Mouse (Mus musculus): ENCODE results near the gene Pofut1. TPM values are rescaled to one million over a fixed set of nuclear protein-coding genes. Genes with fewer than 3 reads are reported as not detected.

The Pofut1 gene
- polyA plus RNA-seq, 1 experiment from 2014 or later = 6.2 TPM

DNA sequence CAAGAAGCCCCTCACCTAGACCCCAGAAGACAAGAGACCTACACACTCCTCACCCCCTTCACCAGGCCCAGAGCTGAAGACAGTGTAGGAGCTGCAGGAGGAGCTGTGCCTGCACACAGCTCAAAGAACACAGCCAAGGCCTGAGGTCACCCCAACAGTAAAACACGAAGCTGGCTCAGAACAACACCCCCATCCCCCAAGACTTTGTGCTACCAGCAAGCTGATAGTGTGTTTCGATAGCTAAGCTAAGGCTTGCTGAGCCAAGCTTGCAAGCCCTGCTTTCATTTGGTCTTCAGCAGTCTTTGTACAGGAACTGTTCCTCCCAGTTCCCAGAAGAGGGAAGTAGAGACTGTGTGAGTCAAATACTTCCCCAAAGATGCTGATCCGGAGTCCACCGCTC, 57.5 kb downstream of the Pofut1 start:
- no peak overlapping the region for H3K9ac ChIP-seq
- no peaks in the 10 kb centered on the region for H3K36me3 ChIP-seq (replicated peaks)
- no peaks in the 10 kb centered on the region for H3K9me3 ChIP-seq
- no peak overlapping the region for H3K4me3 ChIP-seq
- H3K27ac ChIP-seq = no peak overlapping the region
- no peak for ATAC-seq (replicated peaks)
- 84% methylated on average over 4 of the region's 4 CpGs for WGBS
- H3K27me3 ChIP-seq (replicated peaks) = no peaks in the 10 kb centered on the region
- 0 out of 2 replicates have a peak, but pooled peaks cover 6% of the 10 kb centered on the region for H3K4me1 ChIP-seq
- H3K4me2 ChIP-seq = no peak overlapping the region

DNA sequence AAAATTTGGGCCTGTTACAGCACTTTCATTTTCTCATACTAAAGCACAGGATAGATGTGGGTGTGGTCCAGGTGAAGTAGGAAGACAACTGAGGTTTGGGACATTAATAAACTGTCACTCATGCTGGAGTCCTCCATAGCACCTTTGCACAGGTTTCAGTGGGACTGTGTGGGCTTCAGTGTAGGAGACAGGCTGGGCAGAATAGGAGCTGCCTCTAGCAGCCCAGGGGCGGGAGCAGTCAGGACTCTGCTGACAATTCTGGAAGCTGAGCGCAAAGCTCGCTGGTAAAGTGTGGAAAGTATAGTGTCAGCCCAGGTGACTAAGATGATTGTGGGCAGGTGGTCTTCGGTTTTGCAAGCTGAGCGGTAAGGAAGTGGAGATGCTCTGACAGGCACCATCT, 59.8 kb downstream of the Pofut1 start:
- Histone ChIP-seq H3K4me2 (no peak overlapping the region), H3K9me3 (no peaks in the 10 kb centered on the region), H3K4me3 (no peak overlapping the region), H3K27ac (no peak overlapping the region), H3K27me3 (replicated peaks) (no peaks in the 10 kb centered on the region), H3K36me3 (replicated peaks) (no peaks in the 10 kb centered on the region), H3K9ac (no peak overlapping the region), H3K4me1 (no peaks in the 10 kb centered on the region)
- no peak for ATAC-seq (replicated peaks)
- 95% methylated on average over 5 of the region's 5 CpGs for WGBS

DNA sequence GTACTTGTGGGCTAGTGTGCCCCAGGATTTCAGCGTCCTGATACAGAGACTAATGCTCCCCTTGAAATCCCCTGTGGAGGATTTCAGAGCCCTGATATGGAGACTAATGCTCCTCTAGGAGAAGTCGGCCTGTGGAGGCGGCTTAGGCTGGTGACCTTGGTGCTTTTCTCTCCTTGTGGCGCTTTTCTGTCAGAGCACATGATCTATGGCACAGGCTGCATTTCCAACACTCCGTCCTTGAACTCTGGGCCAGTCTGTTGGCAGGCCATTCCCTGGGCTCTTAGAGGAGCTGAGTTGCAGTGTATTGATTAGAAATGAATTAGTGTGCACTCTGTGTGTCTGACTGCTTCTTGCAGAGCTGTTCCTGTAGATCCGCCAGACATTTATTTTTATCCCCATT, 63.9 kb downstream of the Pofut1 start:
- Histone ChIP-seq H3K9ac (no peak overlapping the region), H3K4me3 (no peak overlapping the region), H3K4me1 (no peaks in the 10 kb centered on the region), H3K27ac (no peak overlapping the region), H3K9me3 (no peaks in the 10 kb centered on the region), H3K4me2 (no peak overlapping the region), H3K36me3 (replicated peaks) (no peaks in the 10 kb centered on the region), H3K27me3 (replicated peaks) (no peaks in the 10 kb centered on the region)
- ATAC-seq (replicated peaks) = no peak
- 81% methylated on average over 6 of the region's 6 CpGs for WGBS

DNA sequence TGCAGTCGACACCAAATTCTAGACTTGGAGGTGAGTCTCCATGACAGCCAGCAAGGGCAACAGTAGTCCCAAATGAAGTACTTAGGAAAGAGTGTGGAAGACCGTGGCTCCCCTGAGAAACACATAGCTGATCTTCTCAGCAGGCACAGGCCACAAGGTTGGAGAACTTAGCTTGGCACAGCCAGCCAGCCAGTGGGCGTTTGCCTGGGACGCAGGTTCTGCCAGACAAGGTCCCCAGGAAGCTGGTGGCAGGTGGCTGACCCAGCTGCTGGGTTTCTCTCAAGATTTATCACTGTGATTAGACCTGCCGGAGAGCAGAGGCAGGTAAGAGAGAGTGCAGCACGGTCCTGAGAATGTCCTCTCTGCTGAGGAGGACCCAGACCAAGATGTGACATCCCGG, 67.3 kb downstream of the Pofut1 start:
- no peaks in the 10 kb centered on the region for H3K4me1 ChIP-seq
- H3K9me3 ChIP-seq = no peaks in the 10 kb centered on the region
- no peak overlapping the region for H3K4me2 ChIP-seq
- no peak overlapping the region for H3K9ac ChIP-seq
- no peak overlapping the region for H3K27ac ChIP-seq
- H3K36me3 ChIP-seq (replicated peaks) = no peaks in the 10 kb centered on the region
- H3K4me3 ChIP-seq = no peak overlapping the region
- ATAC-seq (replicated peaks) = no peak
- WGBS = 91% methylated on average over 7 of the region's 7 CpGs
- H3K27me3 ChIP-seq (replicated peaks) = no peaks in the 10 kb centered on the region

DNA sequence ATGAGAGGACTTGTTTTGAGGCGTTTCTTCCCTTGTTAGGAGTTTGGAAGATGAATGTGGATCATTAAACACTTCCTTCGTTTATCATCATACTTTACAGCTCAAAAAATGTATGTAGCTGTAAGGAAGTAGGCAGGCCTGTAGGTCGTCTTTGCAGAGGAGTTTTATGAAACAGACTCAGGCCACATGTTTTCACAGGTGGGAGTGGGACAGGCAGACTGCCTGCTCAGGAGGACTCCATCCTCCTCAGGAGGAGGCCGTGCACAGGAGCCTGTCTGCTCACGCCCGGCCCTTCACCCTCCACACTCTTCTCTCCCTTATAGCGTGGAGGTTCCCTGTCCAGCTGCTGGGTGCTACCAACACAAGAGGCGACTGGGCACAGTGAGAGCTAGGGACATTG, 67.8 kb downstream of the Pofut1 start:
- no peak for ATAC-seq (replicated peaks)
- Histone ChIP-seq H3K4me2 (no peak overlapping the region), H3K27me3 (replicated peaks) (no peaks in the 10 kb centered on the region), H3K9ac (no peak overlapping the region), H3K4me1 (no peaks in the 10 kb centered on the region), H3K4me3 (no peak overlapping the region), H3K36me3 (replicated peaks) (no peaks in the 10 kb centered on the region), H3K9me3 (no peaks in the 10 kb centered on the region), H3K27ac (no peak overlapping the region)
- 84% methylated on average over 8 of the region's 8 CpGs for whole genome bisulfite sequencing

DNA sequence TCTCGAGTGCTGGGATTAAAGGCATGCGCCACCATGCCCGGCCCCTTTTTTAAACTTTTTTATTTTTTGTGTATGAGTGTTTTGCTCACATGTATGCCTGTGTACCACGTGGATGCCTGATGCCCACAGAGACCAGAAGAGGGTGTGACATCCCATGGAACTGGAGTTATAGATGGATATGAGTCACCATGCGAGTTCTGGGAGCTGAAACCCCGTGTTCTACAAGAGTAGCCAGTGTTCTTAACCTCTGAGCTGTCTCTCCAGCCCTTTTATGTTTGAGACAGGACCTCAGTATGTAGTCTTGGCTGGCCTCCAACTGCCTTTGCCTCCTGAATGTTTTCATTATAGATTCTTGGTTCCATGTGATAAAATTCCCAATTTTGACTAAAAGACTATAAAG, 68.9 kb downstream of the Pofut1 start:
- Histone ChIP-seq H3K27me3 (replicated peaks) (no peaks in the 10 kb centered on the region), H3K36me3 (replicated peaks) (no peaks in the 10 kb centered on the region), H3K9me3 (no peaks in the 10 kb centered on the region), H3K4me3 (no peak overlapping the region), H3K9ac (no peak overlapping the region), H3K27ac (no peak overlapping the region), H3K4me1 (no peaks in the 10 kb centered on the region), H3K4me2 (no peak overlapping the region)
- 78% methylated on average over 6 of the region's 6 CpGs for WGBS
- no peak for ATAC-seq (replicated peaks)

DNA sequence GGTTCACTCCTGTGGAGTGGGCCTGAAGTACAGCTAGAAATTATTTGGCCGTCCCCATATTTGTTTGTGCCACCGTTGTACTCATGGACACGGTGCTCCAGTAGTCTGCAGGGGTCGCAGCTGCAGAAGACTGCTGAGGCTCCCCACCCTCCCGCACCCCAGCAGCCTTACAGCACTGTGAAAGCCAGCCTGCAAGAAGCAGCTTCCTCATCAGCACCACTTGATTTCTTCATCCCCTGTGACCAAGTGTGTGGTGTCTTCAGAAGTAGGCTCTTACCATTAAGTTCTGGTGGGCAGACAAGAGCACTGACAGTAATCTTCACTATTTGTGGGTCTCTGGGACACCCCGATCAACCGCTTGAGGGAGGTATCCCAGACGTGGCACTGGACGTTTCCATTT, 71.6 kb downstream of the Pofut1 start:
- Histone ChIP-seq H3K27me3 (replicated peaks) (no peaks in the 10 kb centered on the region), H3K9ac (no peak overlapping the region), H3K4me1 (no peaks in the 10 kb centered on the region), H3K36me3 (replicated peaks) (peaks cover 4% of the 10 kb centered on the region; the same call in 1 of the 2 replicates), H3K4me3 (no peak overlapping the region), H3K4me2 (no peak overlapping the region), H3K27ac (no peak overlapping the region), H3K9me3 (no peaks in the 10 kb centered on the region)
- ATAC-seq (replicated peaks) = no peak
- WGBS = 87% methylated on average over 9 of the region's 9 CpGs

DNA sequence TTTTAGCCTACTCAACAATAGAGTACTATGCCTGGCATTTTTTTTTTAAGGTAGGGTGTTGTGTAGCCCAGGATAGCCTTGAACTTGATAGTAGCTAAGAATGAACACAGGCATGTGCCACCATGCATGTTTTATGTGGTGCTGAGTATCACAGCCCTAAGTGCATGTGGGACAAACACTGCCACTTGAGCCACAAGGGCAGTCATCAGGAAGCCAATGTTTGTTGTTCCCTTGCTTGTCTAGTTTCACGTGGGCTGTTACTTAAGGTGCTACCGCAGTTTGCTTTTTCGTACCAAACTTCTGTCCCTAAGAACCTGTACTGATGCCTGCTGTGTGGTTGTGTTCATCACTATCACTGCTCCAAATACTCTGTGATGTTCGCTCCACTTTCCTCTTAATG, 77.1 kb downstream of the Pofut1 start:
- WGBS = 93% methylated on average over 4 of the region's 4 CpGs
- Histone ChIP-seq H3K9me3 (no peaks in the 10 kb centered on the region), H3K27ac (no peak overlapping the region), H3K9ac (no peak overlapping the region), H3K36me3 (replicated peaks) (peaks cover 28% of the 10 kb centered on the region), H3K4me3 (no peak overlapping the region), H3K4me2 (no peak overlapping the region), H3K4me1 (no peaks in the 10 kb centered on the region), H3K27me3 (replicated peaks) (no peaks in the 10 kb centered on the region)
- no peak for ATAC-seq (replicated peaks)

DNA sequence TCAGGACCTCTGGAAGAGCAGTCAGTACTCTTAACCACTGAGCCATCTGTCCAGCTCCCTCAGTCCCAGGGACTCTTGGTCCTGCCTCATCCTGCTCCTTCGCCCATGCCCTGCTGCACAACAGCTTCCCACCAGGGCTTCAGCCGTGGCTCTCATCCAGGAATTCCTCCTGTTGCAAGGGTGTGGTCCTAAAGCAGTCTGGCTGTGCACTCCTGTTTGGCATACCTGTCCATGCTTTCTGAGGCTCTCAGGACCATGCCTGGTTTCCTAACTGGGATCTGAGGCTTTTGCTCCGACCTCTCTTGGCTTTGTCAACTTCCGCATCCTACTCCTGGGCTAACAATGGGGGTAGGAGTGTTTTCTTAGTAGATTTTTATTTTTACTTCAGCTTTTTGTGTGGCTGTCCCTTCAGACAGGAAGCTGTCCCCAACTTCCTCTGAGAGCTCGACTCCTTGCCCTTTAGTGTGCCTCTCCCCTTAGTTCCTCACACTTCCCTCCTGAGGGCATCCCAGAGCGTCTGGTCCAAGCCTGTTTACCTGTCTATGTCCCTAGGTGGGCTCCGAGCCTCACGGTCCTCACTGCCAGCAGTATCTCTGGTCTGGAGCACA, 77.8 kb downstream of the Pofut1 start:
- Histone ChIP-seq H3K4me2 (no peak overlapping the region), H3K4me3 (no peak overlapping the region), H3K9me3 (no peaks in the 10 kb centered on the region), H3K36me3 (replicated peaks) (peaks cover 35% of the 10 kb centered on the region), H3K27me3 (replicated peaks) (no peaks in the 10 kb centered on the region), H3K27ac (no peak overlapping the region), H3K4me1 (no peaks in the 10 kb centered on the region), H3K9ac (no peak overlapping the region)
- WGBS = 89% methylated on average over 8 of the region's 8 CpGs
- no peak for ATAC-seq (replicated peaks)

Other genes starting within 250 kb of the Pofut1 start
- gene Pdrg1, start 226.1 kb upstream of the Pofut1 start, polyA plus RNA-seq (2015; fragmentation: Nextera tagmentation; extraction: Ambion mirVana) = 234 and 236 TPM in 2 replicates
- 1.9 and 2.1 TPM in 2 replicates for gene Xkr7, start 209.7 kb upstream of the Pofut1 start, polyA plus RNA-seq (2015; fragmentation: Nextera tagmentation; extraction: Ambion mirVana)
- 1.7 and 2.7 TPM in 2 replicates for gene Ccm2l, start 175.6 kb upstream of the Pofut1 start, polyA plus RNA-seq (2015; fragmentation: Nextera tagmentation; extraction: Ambion mirVana)
- 2.9 and 3.3 TPM in 2 replicates for gene Hck, start 133.1 kb upstream of the Pofut1 start, polyA plus RNA-seq (2015; fragmentation: Nextera tagmentation; extraction: Ambion mirVana)
- gene Tm9sf4, start 80.2 kb upstream of the Pofut1 start, polyA plus RNA-seq (2015; fragmentation: Nextera tagmentation; extraction: Ambion mirVana) = 82.0 and 88.7 TPM in 2 replicates
- gene Tspyl3, start 16.1 kb upstream of the Pofut1 start, polyA plus RNA-seq (2015; fragmentation: Nextera tagmentation; extraction: Ambion mirVana) = 49.2 and 49.7 TPM in 2 replicates
- 6.5 and 7.4 TPM in 2 replicates for gene Plagl2, start 107 bp upstream of the Pofut1 start, polyA plus RNA-seq (2015; fragmentation: Nextera tagmentation; extraction: Ambion mirVana)
- gene Kif3b, start 49.9 kb downstream of the Pofut1 start, polyA plus RNA-seq (2015; fragmentation: Nextera tagmentation; extraction: Ambion mirVana) = 24.6 and 24.7 TPM in 2 replicates
- 13.7 and 14.9 TPM in 2 replicates for gene Asxl1, start 104.3 kb downstream of the Pofut1 start, polyA plus RNA-seq (2015; fragmentation: Nextera tagmentation; extraction: Ambion mirVana)

Measured in midbrain, embryonic 15.5 days (tissue).